Mouse (Mus musculus) intestine, embryonic 15.5 days (tissue): ENCODE measurements around the gene Hk2. TPM values are rescaled to one million over a fixed set of nuclear protein-coding genes. Genes with fewer than 3 reads are reported as not detected.

ENCODE experiments used
- ATAC-seq: fragments of 200-750 bp; cut with Nextera tagmentation; 2 replicates; pipeline ENCODE4 v1.8.0; 2017; ENCODE audit warnings: moderate TSS enrichment, moderate library complexity
- H3K27ac ChIP-seq: fragments of 300-500 bp; sonication (generic); 2 replicates; pipeline ENCODE4 v1.5.1; 2015; ENCODE audit warnings: mild to moderate bottlenecking, inconsistent platforms
- H3K27me3 ChIP-seq: fragments of 300-500 bp; sonication (generic); replicated peaks from 2 replicates; pipeline ENCODE4 v1.6.1; 2015; ENCODE audit warnings: inconsistent platforms
- H3K36me3 ChIP-seq: fragments of 300-500 bp; sonication (generic); 2 replicates; pipeline ENCODE4 v1.6.1; 2015; ENCODE audit warnings: inconsistent platforms
- H3K4me1 ChIP-seq: fragments of 300-500 bp; sonication (generic); replicated peaks from 2 replicates; pipeline ENCODE4 v1.6.1; 2015; ENCODE audit warnings: inconsistent platforms
- H3K4me2 ChIP-seq: fragments of 300-500 bp; sonication (generic); replicated peaks from 2 replicates; pipeline ENCODE4 v1.6.1; 2015; ENCODE audit warnings: mild to moderate bottlenecking, inconsistent platforms
- H3K4me3 ChIP-seq: fragments of 300-500 bp; sonication (generic); replicated peaks from 2 replicates; pipeline ENCODE4 v1.5.1; 2015; ENCODE audit warnings: inconsistent platforms
- H3K9ac ChIP-seq: fragments of 300-500 bp; sonication (generic); 2 replicates; pipeline ENCODE4 v1.6.1; 2015; ENCODE audit warnings: inconsistent platforms
- H3K9me3 ChIP-seq: fragments of 300-500 bp; sonication (generic); 2 replicates; pipeline ENCODE4 v1.6.1; 2016; ENCODE audit warnings: inconsistent platforms
- WGBS: fragments of 180-500 bp; shearing (Covaris S2); methylation state at CpG from one replicate; pipeline ENCODE4 v1.1.7; 2015; 5-methylcytosine and 5-hydroxymethylcytosine counted together
- polyA plus RNA-seq: library from polyadenylated mRNA; unstranded; fragments of >200 nt; fragmentation: Nextera tagmentation; extraction: Ambion mirVana; gene quantifications from 2 replicates; pipeline ENCODE4 v1.2.1, GENCODE M21; 2015

Hk2 gene
- polyA plus RNA-seq, 1 experiment from 2014 or later: 18.8 TPM

GRCm38 (mm10) chr6:82736626-82737600 is 37.3 kb downstream of the Hk2 start:
- no peak overlapping the region for H3K27ac ChIP-seq

GRCm38 (mm10) chr6:82735347-82735746 is 38.9 kb downstream of the Hk2 start:
- no peak overlapping the region for H3K9ac ChIP-seq
- H3K4me3 ChIP-seq: no peak overlapping the region
- H3K4me2 ChIP-seq: no peak overlapping the region
- no peaks in the 10 kb centered on the region for H3K4me1 ChIP-seq
- no peaks in the 10 kb centered on the region for H3K9me3 ChIP-seq
- no peaks in the 10 kb centered on the region for H3K27me3 ChIP-seq
- ATAC-seq: no peak
- 75% methylated on average over 7 of the region's 7 CpGs for WGBS
- H3K27ac ChIP-seq: no peak overlapping the region
- H3K36me3 ChIP-seq: peaks cover 41% of the 10 kb centered on the region

More at GRCm38 (mm10) chr6:82736626-82737600, 37.3 kb downstream of the Hk2 start:
- H3K4me1 ChIP-seq: no peaks in the 10 kb centered on the region
- H3K36me3 ChIP-seq: peaks cover 27% of the 10 kb centered on the region
- no peak overlapping the region for H3K9ac ChIP-seq
- H3K9me3 ChIP-seq: no peaks in the 10 kb centered on the region
- H3K4me2 ChIP-seq: no peak overlapping the region
- 82% methylated on average over 25 of the region's 25 CpGs for WGBS
- no peak for ATAC-seq
- no peak overlapping the region for H3K4me3 ChIP-seq
- no peaks in the 10 kb centered on the region for H3K27me3 ChIP-seq

- Histone ChIP-seq H3K27ac (no peak overlapping the region), H3K9me3 (no peaks in the 10 kb centered on the region), H3K9ac (no peak overlapping the region), H3K36me3 (peaks cover 32% of the 10 kb centered on the region), H3K4me3 (no peak overlapping the region), H3K4me2 (no peak overlapping the region), H3K27me3 (no peaks in the 10 kb centered on the region), H3K4me1 (0 out of 2 replicates have a peak, but pooled peaks cover 2% of the 10 kb centered on the region)
- no peak for ATAC-seq
- WGBS: 84% methylated on average over 21 of the region's 21 CpGs
Observed at GRCm38 (mm10) chr6:82728635-82729034, 45.6 kb downstream of the Hk2 start.

- no peaks in the 10 kb centered on the region for H3K9me3 ChIP-seq
- H3K4me2 ChIP-seq: no peak overlapping the region
- no peaks in the 10 kb centered on the region for H3K27me3 ChIP-seq
- WGBS: 87% methylated on average over 13 of the region's 13 CpGs
- peaks cover 27% of the 10 kb centered on the region for H3K36me3 ChIP-seq
- peaks cover 11% of the 10 kb centered on the region; the same call in 1 of the 2 replicates for H3K4me1 ChIP-seq
- ATAC-seq: no peak
- no peak overlapping the region for H3K4me3 ChIP-seq
- H3K27ac ChIP-seq: no peak overlapping the region
- no peak overlapping the region for H3K9ac ChIP-seq
Observed at GRCm38 (mm10) chr6:82727206-82727605, 47.0 kb downstream of the Hk2 start.

- H3K9ac ChIP-seq: peak overlapping the region; percentile 0; the same call in 1 of the 2 replicates
- 32% methylated on average over 5 of the region's 5 CpGs for WGBS
- H3K27me3 ChIP-seq: no peaks in the 10 kb centered on the region
- H3K9me3 ChIP-seq: no peaks in the 10 kb centered on the region
- peaks cover 6% of the 10 kb centered on the region for H3K36me3 ChIP-seq
- H3K4me1 ChIP-seq: peaks cover 11% of the 10 kb centered on the region; the same call in 1 of the 2 replicates
- H3K27ac ChIP-seq: peak overlapping the region; percentile 72
- no peak overlapping the region for H3K4me2 ChIP-seq
- peak; percentile 71 for ATAC-seq
- no peak overlapping the region for H3K4me3 ChIP-seq
Observed at GRCm38 (mm10) chr6:82723321-82723720, 50.9 kb downstream of the Hk2 start.

GRCm38 (mm10) chr6:82716126-82716525 is 58.1 kb downstream of the Hk2 start:
- no peak overlapping the region for H3K27ac ChIP-seq
- 41% methylated on average over 4 of the region's 4 CpGs for WGBS
- H3K36me3 ChIP-seq: no peaks in the 10 kb centered on the region
- no peak overlapping the region for H3K4me2 ChIP-seq
- no peak overlapping the region for H3K9ac ChIP-seq
- no peaks in the 10 kb centered on the region for H3K27me3 ChIP-seq
- no peaks in the 10 kb centered on the region for H3K9me3 ChIP-seq
- H3K4me3 ChIP-seq: no peak overlapping the region
- ATAC-seq: no peak
- H3K4me1 ChIP-seq: 0 out of 2 replicates have a peak, but pooled peaks cover 2% of the 10 kb centered on the region

GRCm38 (mm10) chr6:82715653-82716052 is 58.6 kb downstream of the Hk2 start:
- Histone ChIP-seq H3K36me3 (no peaks in the 10 kb centered on the region), H3K9ac (no peak overlapping the region), H3K4me3 (no peak overlapping the region), H3K27me3 (no peaks in the 10 kb centered on the region), H3K27ac (peak overlapping the region; percentile 44; the same call in 1 of the 2 replicates), H3K4me2 (no peak overlapping the region), H3K9me3 (no peaks in the 10 kb centered on the region), H3K4me1 (0 out of 2 replicates have a peak, but pooled peaks cover 2% of the 10 kb centered on the region)
- 80% methylated on average over 3 of the region's 3 CpGs for WGBS
- ATAC-seq: peak; percentile 54; the same call in 1 of the 2 replicates

GRCm38 (mm10) chr6:82715253-82715652 is 59.0 kb downstream of the Hk2 start:
- Histone ChIP-seq H3K4me2 (no peak overlapping the region), H3K4me3 (no peak overlapping the region), H3K36me3 (no peaks in the 10 kb centered on the region), H3K4me1 (0 out of 2 replicates have a peak, but pooled peaks cover 2% of the 10 kb centered on the region), H3K9me3 (no peaks in the 10 kb centered on the region), H3K27me3 (no peaks in the 10 kb centered on the region), H3K9ac (no peak overlapping the region), H3K27ac (peak overlapping the region; percentile 44; the same call in 1 of the 2 replicates)
- ATAC-seq: no peak
- WGBS: 81% methylated on average over 6 of the region's 6 CpGs

- Histone ChIP-seq H3K36me3 (no peaks in the 10 kb centered on the region), H3K9me3 (no peaks in the 10 kb centered on the region), H3K4me2 (no peak overlapping the region), H3K27ac (peak overlapping the region; percentile 44; the same call in 1 of the 2 replicates), H3K9ac (no peak overlapping the region), H3K27me3 (no peaks in the 10 kb centered on the region), H3K4me3 (no peak overlapping the region), H3K4me1 (0 out of 2 replicates have a peak, but pooled peaks cover 2% of the 10 kb centered on the region)
- 74% methylated on average over 5 of the region's 5 CpGs for WGBS
- peak; percentile 48 for ATAC-seq
Observed at GRCm38 (mm10) chr6:82714841-82715240, 59.4 kb downstream of the Hk2 start.

GRCm38 (mm10) chr6:82714243-82714642 is 60.0 kb downstream of the Hk2 start:
- H3K9me3 ChIP-seq: no peaks in the 10 kb centered on the region
- no peaks in the 10 kb centered on the region for H3K27me3 ChIP-seq
- no peak overlapping the region for H3K4me2 ChIP-seq
- 13% methylated on average over 3 of the region's 3 CpGs for WGBS
- H3K36me3 ChIP-seq: no peaks in the 10 kb centered on the region
- H3K4me3 ChIP-seq: no peak overlapping the region
- ATAC-seq: peak; percentile 57; the same call in 1 of the 2 replicates
- no peak overlapping the region for H3K9ac ChIP-seq
- no peak overlapping the region for H3K27ac ChIP-seq
- 0 out of 2 replicates have a peak, but pooled peaks cover 2% of the 10 kb centered on the region for H3K4me1 ChIP-seq

- no peak overlapping the region for H3K27ac ChIP-seq
- H3K4me2 ChIP-seq: no peak overlapping the region
- no peaks in the 10 kb centered on the region for H3K4me1 ChIP-seq
- H3K27me3 ChIP-seq: no peaks in the 10 kb centered on the region
- H3K9ac ChIP-seq: no peak overlapping the region
- H3K4me3 ChIP-seq: no peak overlapping the region
- H3K9me3 ChIP-seq: no peaks in the 10 kb centered on the region
- 77% methylated on average over 3 of the region's 3 CpGs for WGBS
- no peaks in the 10 kb centered on the region for H3K36me3 ChIP-seq
- ATAC-seq: no peak
Observed at GRCm38 (mm10) chr6:82707742-82708141, 66.5 kb downstream of the Hk2 start.

GRCm38 (mm10) chr6:82707241-82707640 is 67.0 kb downstream of the Hk2 start:
- H3K27ac ChIP-seq: no peak overlapping the region
- H3K27me3 ChIP-seq: no peaks in the 10 kb centered on the region
- 89% methylated on average over 10 of the region's 10 CpGs for WGBS
- H3K9ac ChIP-seq: no peak overlapping the region
- H3K4me1 ChIP-seq: 0 out of 2 replicates have a peak, but pooled peaks cover 4% of the 10 kb centered on the region
- no peaks in the 10 kb centered on the region for H3K36me3 ChIP-seq
- no peak overlapping the region for H3K4me2 ChIP-seq
- no peak for ATAC-seq
- H3K9me3 ChIP-seq: no peaks in the 10 kb centered on the region
- H3K4me3 ChIP-seq: no peak overlapping the region
